Mouse (Mus musculus): Measurements from ENCODE around the gene Zdhhc14. TPM values are rescaled to one million over a fixed set of nuclear protein-coding genes. Genes with fewer than 3 reads are reported as not detected.
"Not testable (repeated sequence)": the region's sequence is repeated elsewhere in the genome, so short reads cannot be mapped to it uniquely, and the experiment has no call there.

Zdhhc14 gene
- polyA plus RNA-seq, 1 experiment from 2014 or later: 1.3 TPM

DNA sequence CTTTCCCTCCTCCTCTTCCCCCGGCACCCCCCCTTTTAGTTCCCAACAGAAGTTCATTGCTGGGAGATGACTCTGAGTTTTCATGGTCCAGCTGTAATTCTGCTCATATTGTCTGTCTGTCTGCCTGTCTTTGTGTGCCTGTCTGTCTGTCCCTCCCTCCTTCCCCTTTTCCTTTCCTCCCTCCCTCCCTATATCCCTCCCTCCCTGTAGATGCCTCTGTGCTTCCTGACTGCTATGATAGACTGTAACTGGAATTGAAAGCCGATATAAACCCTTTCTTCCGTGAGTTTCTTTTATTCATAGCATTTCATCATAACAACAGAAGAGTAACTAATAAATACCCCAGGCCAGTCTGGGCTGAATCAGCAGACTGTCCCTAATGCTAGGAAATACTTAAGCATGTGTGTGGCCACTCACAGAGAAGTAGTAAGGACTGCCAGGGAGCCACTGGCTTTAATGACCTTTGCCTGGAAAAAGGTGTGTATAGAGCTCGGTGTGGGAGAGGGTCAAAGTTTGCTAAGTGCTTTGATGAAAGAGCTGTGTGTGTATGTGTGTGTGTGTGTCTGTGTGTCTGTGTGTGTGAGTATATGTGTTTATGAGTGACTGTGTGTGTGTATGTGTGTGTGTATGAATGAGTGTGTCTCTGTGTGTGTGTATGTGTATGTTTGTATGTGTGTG is 117.7 kb downstream of the Zdhhc14 start:
- peaks cover 15% of the 10 kb centered on the region for H3K4me1 ChIP-seq
- no peak for ATAC-seq (ENCODE audit: extremely low read depth, insufficient number of reproducible peaks, low FRiP score, low TSS enrichment)
- no peak overlapping the region for H3K9ac ChIP-seq
- H3K27ac ChIP-seq (replicated peaks): no peak overlapping the region
- H3K27me3 ChIP-seq (replicated peaks): no peaks in the 10 kb centered on the region
- H3K4me2 ChIP-seq: no peak overlapping the region
- no peak overlapping the region for H3K4me3 ChIP-seq
- no peaks in the 10 kb centered on the region for H3K9me3 ChIP-seq
- no peaks in the 10 kb centered on the region for H3K36me3 ChIP-seq
- WGBS: 89% methylated on average over 4 of the region's 4 CpGs

DNA sequence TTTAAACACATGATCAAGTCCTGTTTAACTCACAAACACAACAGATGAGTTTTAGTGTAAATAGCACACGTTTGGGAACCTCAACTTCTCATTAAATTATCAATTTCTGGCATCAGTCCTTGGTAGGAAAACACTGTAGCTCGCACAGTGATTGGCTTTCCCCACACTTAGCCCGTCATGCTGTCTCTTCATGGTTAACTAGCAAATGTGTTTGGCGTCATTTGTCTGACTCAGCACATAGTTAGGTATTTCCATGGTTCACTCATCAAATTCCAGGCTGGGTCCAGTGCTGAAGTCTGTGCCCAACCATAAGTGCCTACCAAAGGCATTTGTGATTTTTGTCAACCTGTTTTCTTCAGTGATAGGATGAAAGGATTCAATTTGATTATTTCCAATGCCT is 119.9 kb downstream of the Zdhhc14 start:
- no peak for ATAC-seq (ENCODE audit: extremely low read depth, insufficient number of reproducible peaks, low FRiP score, low TSS enrichment)
- no peaks in the 10 kb centered on the region for H3K27me3 ChIP-seq (replicated peaks)
- no peaks in the 10 kb centered on the region for H3K36me3 ChIP-seq
- H3K4me1 ChIP-seq: peaks cover 5% of the 10 kb centered on the region; the same call in 1 of the 2 replicates
- no peak overlapping the region for H3K27ac ChIP-seq (replicated peaks)
- H3K4me2 ChIP-seq: no peak overlapping the region
- 72% methylated on average over 4 of the region's 4 CpGs for WGBS
- no peak overlapping the region for H3K4me3 ChIP-seq
- H3K9ac ChIP-seq: no peak overlapping the region
- H3K9me3 ChIP-seq: peaks cover 10% of the 10 kb centered on the region; the same call in 1 of the 2 replicates

DNA sequence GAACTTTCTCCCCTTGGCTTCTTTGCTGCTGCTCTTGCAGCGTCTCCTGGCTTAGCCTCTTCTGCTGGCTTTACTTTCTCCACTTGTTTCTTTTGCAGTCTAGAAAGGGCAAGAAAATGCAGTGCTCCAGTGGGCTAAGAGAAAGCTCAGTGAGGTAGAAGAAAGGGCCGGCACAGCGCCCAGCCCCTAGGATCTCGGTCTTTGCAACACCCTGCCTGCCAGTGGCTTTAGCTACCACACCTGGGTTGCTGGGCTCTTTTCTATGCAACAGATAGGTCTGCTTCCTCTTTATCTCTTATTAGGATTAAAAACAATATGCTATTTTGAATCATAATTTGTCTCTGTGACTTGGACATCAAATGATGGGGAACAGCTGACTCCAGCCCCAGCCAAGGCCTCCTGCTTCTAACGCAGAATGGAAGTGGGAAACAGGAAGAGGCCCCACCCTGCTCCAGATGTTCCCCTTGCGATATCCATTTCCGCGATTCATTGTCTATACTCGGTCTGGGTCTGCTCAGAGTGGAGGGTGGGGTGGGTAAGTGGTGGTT is 122.5 kb downstream of the Zdhhc14 start:
- Histone ChIP-seq H3K4me2 (no peak overlapping the region), H3K9me3 (peaks cover 10% of the 10 kb centered on the region; the same call in 1 of the 2 replicates), H3K4me3 (no peak overlapping the region), H3K4me1 (peaks cover 5% of the 10 kb centered on the region; the same call in 1 of the 2 replicates), H3K27ac (replicated peaks) (peak overlapping the region; percentile 75), H3K9ac (no peak overlapping the region), H3K36me3 (no peaks in the 10 kb centered on the region), H3K27me3 (replicated peaks) (no peaks in the 10 kb centered on the region)
- no peak for ATAC-seq (ENCODE audit: extremely low read depth, insufficient number of reproducible peaks, low FRiP score, low TSS enrichment)
- 59% methylated on average over 9 of the region's 9 CpGs for WGBS

DNA sequence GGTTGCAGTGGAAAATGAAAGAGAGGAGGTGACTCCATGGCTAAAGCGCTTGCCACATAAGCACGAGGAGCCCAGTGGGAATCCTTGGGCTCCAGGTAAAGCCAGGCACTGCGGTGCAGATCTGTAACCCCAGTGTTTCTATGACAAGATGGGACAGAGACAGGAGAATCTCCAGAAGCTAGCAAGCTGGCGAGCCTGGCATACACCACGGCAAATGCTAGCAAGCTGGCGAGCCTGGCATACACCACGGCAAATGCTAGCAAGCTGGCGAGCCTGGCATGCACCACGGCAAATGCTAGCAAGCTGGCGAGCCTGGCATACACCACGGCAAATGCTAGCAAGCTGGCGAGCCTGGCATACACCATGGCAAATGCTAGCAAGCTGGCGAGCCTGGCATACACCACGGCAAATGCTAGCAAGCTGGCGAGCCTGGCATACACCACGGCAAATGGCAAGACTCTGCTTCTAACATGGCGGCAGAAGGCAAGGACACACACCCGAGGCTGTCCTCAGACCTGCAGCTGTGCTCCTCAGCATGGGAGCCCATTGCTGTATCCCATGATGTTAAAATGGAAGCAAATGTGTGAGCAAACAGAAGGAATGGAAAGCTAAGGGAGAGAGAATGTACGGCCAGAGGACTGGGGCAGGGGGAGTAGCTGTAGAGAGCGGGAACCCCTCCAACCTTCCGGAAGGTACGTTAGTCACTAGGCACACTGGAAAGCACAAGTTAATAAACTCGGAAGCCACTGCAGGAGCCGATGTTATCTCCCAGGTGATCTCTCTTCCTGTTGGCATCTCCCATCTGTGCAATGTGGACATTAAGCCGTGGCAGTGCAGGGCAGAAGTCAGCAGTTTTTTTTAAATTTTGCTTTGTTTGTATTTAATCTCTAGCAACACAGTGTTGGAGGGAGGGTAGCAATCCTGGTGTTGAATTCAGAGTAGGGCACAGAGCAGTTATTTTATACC is 129.6 kb downstream of the Zdhhc14 start:
- H3K4me2 ChIP-seq: no peak overlapping the region
- no peaks in the 10 kb centered on the region for H3K27me3 ChIP-seq (replicated peaks)
- no peak overlapping the region for H3K4me3 ChIP-seq
- H3K27ac ChIP-seq (replicated peaks): no peak overlapping the region
- H3K9me3 ChIP-seq: peaks cover 3% of the 10 kb centered on the region; the same call in 1 of the 2 replicates
- ATAC-seq (ENCODE audit: extremely low read depth, insufficient number of reproducible peaks, low FRiP score, low TSS enrichment): no peak
- WGBS: 83% methylated on average over 25 of the region's 25 CpGs
- peaks cover 5% of the 10 kb centered on the region; the same call in 1 of the 2 replicates for H3K4me1 ChIP-seq
- no peak overlapping the region for H3K9ac ChIP-seq
- no peaks in the 10 kb centered on the region for H3K36me3 ChIP-seq

DNA sequence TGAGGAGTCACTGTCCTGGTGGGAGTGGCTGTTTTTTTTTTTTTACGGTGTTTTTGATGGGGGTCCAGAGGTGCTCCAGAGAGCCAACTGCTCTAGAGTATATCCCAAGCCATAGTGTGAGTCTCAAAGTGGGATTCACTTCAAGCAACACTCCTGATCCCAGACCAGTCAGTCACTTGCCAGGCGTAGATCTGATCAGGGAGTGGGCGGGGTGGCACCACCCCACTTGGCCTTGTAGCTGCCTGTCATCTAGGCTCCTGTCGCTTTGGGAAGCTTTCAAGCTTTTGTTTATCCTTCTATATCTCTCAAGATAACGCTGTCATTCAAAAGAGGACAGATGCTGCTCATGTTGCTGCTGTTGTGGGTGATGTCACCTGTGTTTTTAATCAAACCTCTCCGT is 130.4 kb downstream of the Zdhhc14 start:
- ATAC-seq (ENCODE audit: extremely low read depth, insufficient number of reproducible peaks, low FRiP score, low TSS enrichment): no peak
- H3K36me3 ChIP-seq: no peaks in the 10 kb centered on the region

DNA sequence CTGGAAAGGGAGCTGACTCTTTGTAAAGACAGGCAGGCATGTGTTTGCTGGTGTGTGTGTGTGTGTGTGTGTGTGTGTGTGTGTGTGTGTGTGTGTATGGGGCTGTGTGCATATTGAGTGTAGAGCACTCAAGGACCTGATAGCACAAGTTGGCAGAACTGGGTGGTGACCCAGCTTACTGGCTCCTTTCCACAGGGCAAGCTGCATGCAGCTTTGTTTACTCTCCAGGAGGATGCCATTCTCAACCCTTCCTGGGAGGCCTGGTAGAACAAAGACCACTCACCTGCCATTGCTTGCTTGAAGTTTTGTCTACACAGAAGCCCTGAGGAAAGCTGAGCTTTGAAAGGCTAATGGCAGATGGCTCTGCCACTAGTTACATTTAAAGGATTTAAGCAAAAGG is 130.8 kb downstream of the Zdhhc14 start:
- peaks cover 5% of the 10 kb centered on the region; the same call in 1 of the 2 replicates for H3K4me1 ChIP-seq
- H3K9ac ChIP-seq: no peak overlapping the region
- no peak for ATAC-seq (ENCODE audit: extremely low read depth, insufficient number of reproducible peaks, low FRiP score, low TSS enrichment)

More for the DNA sequence above, 130.4 kb downstream of the Zdhhc14 start:
- H3K27ac ChIP-seq (replicated peaks): no peak overlapping the region
- no peaks in the 10 kb centered on the region for H3K9me3 ChIP-seq
- no peak overlapping the region for H3K9ac ChIP-seq
- H3K4me1 ChIP-seq: peaks cover 5% of the 10 kb centered on the region; the same call in 1 of the 2 replicates
- H3K27me3 ChIP-seq (replicated peaks): no peaks in the 10 kb centered on the region
- 45% methylated on average over 6 of the region's 6 CpGs for WGBS
- H3K4me3 ChIP-seq: no peak overlapping the region
- no peak overlapping the region for H3K4me2 ChIP-seq

DNA sequence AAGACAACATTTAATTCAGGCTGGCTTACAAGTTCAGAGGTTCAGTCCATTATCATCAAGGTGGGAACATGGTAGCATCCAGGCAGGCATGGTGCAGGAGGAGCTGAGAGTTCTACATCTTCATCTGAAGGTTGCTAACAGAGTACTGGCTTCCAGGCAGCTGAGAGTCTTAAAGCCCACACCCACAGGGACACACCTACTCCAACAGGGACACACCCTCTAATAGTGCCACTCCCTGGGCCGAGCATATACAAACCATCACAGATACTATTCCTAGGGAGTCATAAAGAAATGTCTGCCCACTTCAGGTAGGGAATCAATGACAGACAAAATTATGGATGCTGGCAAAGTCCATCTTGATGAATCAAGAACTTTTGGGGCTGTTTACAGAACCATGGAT is 132.5 kb downstream of the Zdhhc14 start:
- not testable (repeated sequence) for H3K4me3 ChIP-seq; H3K36me3 ChIP-seq; H3K9ac ChIP-seq; H3K27me3 ChIP-seq (replicated peaks); H3K4me2 ChIP-seq; H3K27ac ChIP-seq (replicated peaks); ATAC-seq (ENCODE audit: extremely low read depth, insufficient number of reproducible peaks, low FRiP score, low TSS enrichment); H3K9me3 ChIP-seq; H3K4me1 ChIP-seq
- WGBS: 54% methylated on average over 1 of the region's 1 CpGs

More for the DNA sequence above, 130.8 kb downstream of the Zdhhc14 start:
- no peak overlapping the region for H3K27ac ChIP-seq (replicated peaks)
- H3K4me2 ChIP-seq: no peak overlapping the region
- no peaks in the 10 kb centered on the region for H3K27me3 ChIP-seq (replicated peaks)
- no peak overlapping the region for H3K4me3 ChIP-seq
- no peaks in the 10 kb centered on the region for H3K36me3 ChIP-seq
- no peaks in the 10 kb centered on the region for H3K9me3 ChIP-seq

DNA sequence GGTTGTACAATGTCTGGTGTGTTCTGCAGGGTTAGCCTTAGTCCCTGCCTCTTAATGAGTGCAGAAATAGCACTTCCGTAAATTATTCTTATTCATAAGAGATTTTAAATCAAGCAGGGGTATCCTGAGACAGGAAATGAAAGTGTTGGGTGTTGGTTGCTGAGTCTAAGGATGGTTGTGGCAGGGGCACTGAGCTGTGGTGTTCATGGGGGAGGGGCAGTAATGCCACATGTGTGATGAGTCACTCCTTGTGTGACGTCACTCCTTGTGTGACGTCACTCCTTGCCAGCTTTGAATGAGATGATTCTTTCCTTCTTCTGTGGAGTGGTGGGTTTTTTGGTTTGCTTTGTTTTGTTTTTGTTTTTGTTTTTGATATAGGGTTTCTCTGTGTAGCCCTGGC is 134.0 kb downstream of the Zdhhc14 start:
- Histone ChIP-seq H3K9me3 (no peaks in the 10 kb centered on the region), H3K4me2 (no peak overlapping the region), H3K36me3 (no peaks in the 10 kb centered on the region), H3K27ac (replicated peaks) (no peak overlapping the region), H3K4me1 (peaks cover 5% of the 10 kb centered on the region; the same call in 1 of the 2 replicates), H3K9ac (no peak overlapping the region), H3K4me3 (no peak overlapping the region), H3K27me3 (replicated peaks) (no peaks in the 10 kb centered on the region)
- 61% methylated on average over 3 of the region's 3 CpGs for WGBS
- no peak for ATAC-seq (ENCODE audit: extremely low read depth, insufficient number of reproducible peaks, low FRiP score, low TSS enrichment)

DNA sequence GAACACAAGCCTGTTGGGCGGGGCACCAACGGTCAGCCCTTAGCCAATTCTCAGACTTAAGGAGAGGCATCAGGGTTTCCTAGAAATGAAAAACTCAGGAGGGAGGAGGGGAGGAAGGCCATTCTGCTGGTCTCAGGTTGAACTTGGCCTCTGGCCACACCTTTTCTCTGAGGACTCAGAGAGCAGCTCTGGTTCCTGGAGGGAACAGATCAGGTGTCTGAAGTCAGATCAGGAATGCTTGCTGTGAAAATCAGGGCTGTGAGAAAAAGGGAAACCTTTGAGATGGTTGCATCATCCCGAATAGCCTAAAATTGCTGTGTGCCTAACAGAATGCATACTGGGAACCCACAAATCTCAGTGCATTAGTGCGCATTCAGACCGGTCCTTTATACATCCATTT is 135.3 kb downstream of the Zdhhc14 start:
- no peak overlapping the region for H3K27ac ChIP-seq (replicated peaks)
- no peaks in the 10 kb centered on the region for H3K27me3 ChIP-seq (replicated peaks)
- no peaks in the 10 kb centered on the region for H3K36me3 ChIP-seq
- H3K4me1 ChIP-seq: peaks cover 5% of the 10 kb centered on the region; the same call in 1 of the 2 replicates
- WGBS: 85% methylated on average over 5 of the region's 5 CpGs
- no peak overlapping the region for H3K4me3 ChIP-seq
- no peak overlapping the region for H3K9ac ChIP-seq
- ATAC-seq (ENCODE audit: extremely low read depth, insufficient number of reproducible peaks, low FRiP score, low TSS enrichment): no peak
- H3K9me3 ChIP-seq: no peaks in the 10 kb centered on the region
- no peak overlapping the region for H3K4me2 ChIP-seq

DNA sequence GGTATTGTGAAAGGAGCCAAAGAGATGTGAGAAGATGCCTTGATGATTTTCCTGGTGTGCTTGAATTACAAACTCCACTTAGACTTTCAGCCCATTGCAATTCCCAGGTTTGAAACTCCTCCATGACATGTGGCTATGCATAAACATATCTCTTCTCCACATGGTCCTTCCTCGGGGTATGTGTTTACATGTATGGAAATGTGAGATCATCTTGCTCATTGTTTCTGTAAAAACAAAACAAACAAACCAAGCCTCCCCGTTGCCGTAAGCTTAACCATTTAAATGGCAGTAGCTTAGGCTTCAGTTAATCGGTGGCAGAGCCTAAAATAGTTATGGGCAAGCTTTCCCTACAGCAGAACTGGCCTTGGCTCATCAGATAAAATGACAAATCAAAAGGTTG is 137.3 kb downstream of the Zdhhc14 start:
- no peaks in the 10 kb centered on the region for H3K27me3 ChIP-seq (replicated peaks)
- no peak overlapping the region for H3K9ac ChIP-seq
- no peaks in the 10 kb centered on the region for H3K4me1 ChIP-seq
- H3K4me3 ChIP-seq: no peak overlapping the region
- no peak for ATAC-seq (ENCODE audit: extremely low read depth, insufficient number of reproducible peaks, low FRiP score, low TSS enrichment)
- 71% methylated on average over 4 of the region's 4 CpGs for WGBS
- H3K36me3 ChIP-seq: no peaks in the 10 kb centered on the region
- H3K4me2 ChIP-seq: no peak overlapping the region
- H3K9me3 ChIP-seq: no peaks in the 10 kb centered on the region
- H3K27ac ChIP-seq (replicated peaks): no peak overlapping the region

DNA sequence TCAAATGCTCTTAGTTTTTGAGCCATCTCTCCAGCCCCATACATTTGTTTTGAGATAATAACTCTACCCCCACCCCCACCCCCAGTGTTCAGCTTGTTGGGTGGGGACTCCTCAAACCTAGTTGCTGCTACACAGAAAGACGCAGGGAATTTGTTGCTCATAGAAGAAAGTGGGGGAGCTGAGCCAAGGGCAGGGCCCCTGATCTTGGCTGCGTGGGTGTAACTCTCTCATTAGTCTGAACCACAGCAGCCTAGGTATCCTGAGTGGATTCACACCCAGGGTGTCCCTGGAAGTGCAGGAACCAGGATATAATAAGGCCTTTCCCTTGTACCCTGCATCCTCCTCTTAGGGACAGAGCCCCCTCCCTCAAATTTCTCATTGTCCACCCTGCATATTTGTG is 142.9 kb downstream of the Zdhhc14 start:
- no peak for ATAC-seq (ENCODE audit: extremely low read depth, insufficient number of reproducible peaks, low FRiP score, low TSS enrichment)
- H3K4me1 ChIP-seq: no peaks in the 10 kb centered on the region
- no peak overlapping the region for H3K4me2 ChIP-seq
- no peak overlapping the region for H3K9ac ChIP-seq
- H3K27me3 ChIP-seq (replicated peaks): no peaks in the 10 kb centered on the region
- 78% methylated on average over 2 of the region's 2 CpGs for WGBS
- no peak overlapping the region for H3K27ac ChIP-seq (replicated peaks)
- no peak overlapping the region for H3K4me3 ChIP-seq
- H3K9me3 ChIP-seq: no peaks in the 10 kb centered on the region
- H3K36me3 ChIP-seq: no peaks in the 10 kb centered on the region
